Mouse (Mus musculus): ENCODE measurements around the gene Spock1.

DNA sequence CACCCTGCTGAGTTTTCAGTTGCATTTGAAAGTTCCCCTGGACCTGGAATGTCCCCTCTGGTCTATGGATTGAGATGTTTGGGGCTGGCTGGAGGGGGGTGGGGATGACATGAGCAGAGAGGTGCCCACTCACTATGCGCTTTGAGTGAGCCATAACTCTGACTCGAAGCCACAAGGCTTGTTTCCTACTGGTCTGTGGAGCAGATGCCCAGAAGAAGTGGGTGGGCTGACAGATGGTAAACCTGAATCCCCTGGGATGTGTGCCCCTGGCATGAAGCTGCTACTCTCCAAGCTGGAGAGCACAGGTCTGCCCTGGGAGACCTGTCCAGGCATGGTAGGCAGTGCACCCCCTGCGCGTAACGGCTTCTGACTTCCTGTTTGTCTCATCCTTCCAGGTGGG is 147.0 kb downstream of the Spock1 start:
- TF ChIP-seq CTCF (IDR thresholded peaks at IDR 0.05; ENCODE audit: extremely low read depth, insufficient read length, insufficient replicate concordance, low read depth, low read length) (no peak), POLR2A (IDR thresholded peaks at IDR 0.05; ENCODE audit: low read depth, low read length) (no peak)

Data from small intestine, adult 2 months (tissue).